Mouse (Mus musculus): ENCODE results near the gene Rnf144b.

Gene Rnf144b

GRCm38 (mm10) chr13:47180776-47181175 is 58.3 kb downstream of the Rnf144b start:
- DNase-seq (ENCODE audit: low spot score in 2 of 2), result no peak

DNA sequence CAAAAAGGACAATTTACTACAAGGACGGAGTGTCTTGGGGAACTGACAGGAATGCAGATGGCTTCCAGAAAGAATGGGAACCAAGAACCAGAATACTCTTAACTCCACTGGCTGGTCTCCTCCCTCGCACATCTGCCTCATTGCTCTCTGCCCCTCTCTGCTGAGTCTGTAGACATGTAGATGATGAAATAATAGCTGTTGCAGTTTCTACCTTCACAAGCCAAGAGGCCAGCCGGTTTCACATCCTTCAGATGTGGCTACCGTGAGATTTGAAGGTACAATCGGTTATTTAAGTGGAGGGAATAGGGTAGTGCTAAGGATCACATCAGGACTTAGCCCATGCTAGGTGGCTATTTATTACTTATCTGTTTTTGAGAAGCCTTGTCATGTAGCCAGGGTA is 59.9 kb downstream of the Rnf144b start:
- no peak for DNase-seq (ENCODE audit: low spot score in 2 of 2)

- no peak for DNase-seq (ENCODE audit: low spot score in 2 of 2)
Measured at GRCm38 (mm10) chr13:47183033-47183730, 60.7 kb downstream of the Rnf144b start.

- peak; percentile 51 to 65 for DNase-seq (ENCODE audit: low spot score in 2 of 2)
Measured at GRCm38 (mm10) chr13:47183771-47184170, 61.3 kb downstream of the Rnf144b start.

DNA sequence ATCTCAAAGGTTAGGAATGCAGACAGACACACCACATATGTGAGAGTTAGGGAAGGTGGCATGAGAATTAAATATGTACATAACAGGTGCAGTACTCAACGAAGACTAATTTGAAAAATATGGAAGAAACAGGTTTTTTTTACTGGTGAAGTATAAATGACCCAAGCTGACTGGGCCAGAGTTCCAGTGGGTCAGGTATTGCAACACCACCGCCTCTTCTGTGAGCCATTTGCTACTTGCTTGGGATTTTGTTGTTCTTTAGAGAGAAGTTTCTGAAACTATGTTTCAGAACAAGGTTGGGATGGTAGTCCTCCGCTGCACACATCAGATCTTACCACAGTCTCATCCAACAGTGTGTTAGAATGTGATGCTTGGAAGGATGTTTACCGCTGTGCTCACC is 65.4 kb downstream of the Rnf144b start:
- no peak for DNase-seq (ENCODE audit: low spot score in 2 of 2)

GRCm38 (mm10) chr13:47189971-47190370 is 67.5 kb downstream of the Rnf144b start:
- peak; percentile 48 to 50 for DNase-seq (ENCODE audit: low spot score in 2 of 2)

- DNase-seq (ENCODE audit: low spot score in 2 of 2), result no peak
Measured at GRCm38 (mm10) chr13:47192200-47192599, 69.7 kb downstream of the Rnf144b start.

DNA sequence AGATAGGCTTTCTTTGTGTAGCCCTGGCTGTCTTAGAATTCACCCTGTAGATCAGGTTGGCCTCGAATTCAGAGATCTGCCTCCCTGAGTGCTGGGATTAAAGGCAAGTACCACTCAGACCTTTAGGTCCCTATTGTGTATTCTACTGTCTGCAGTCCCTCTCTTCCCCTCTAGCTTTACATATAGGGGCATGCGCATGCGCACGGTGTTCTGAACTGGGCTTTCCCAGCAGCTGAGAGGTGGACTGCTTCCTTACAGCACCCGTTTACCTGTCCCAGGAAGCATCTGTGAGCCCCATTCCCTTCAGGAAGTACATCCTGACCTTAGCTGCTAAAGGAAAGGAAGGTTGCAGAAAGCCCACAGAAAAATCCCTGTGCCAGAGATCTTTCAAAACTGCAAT is 70.3 kb downstream of the Rnf144b start:
- DNase-seq (ENCODE audit: low spot score in 2 of 2), result no peak

DNA sequence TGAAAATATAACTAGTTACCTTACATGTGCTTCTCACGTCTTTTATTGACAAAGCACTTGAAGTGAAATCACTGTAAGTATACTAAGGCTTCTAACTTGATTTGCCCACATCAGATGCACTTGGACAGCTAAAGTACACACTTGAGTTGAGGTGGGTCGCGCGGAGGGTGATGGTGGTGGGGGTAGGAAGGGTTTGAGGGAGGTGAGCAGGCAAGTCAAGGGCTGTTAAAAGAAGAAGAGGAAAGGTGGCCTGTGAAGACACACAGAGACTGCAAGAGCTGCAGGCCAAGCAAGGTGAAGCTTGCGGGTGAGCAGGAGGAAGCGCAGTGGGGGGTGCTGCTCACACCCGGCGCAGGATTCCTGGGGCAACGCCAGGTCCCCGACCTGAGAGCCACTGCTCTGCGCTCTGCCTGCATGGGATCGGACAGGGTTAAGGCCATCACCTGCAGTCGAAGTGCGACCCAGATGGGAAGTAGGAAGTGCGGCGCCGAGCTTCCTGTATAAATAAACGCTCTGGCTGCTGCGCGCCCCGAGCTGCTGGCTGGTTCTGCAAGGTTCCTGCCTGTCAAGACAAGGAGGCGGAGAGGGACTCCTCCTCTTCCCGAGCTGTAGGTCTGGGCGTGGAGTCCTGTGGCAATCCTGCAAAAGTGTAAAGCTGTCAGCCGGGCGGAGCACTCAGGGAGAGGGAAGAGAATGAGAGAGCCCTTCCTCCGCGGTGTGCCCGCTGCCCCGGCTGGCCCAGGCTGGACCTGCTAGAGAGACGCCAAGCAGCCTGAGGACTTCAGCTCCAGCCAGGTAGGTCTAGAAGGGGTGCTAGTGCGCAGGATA is 71.1 kb downstream of the Rnf144b start:
- peak; percentile 72 to 79 for DNase-seq (ENCODE audit: low spot score in 2 of 2)

DNA sequence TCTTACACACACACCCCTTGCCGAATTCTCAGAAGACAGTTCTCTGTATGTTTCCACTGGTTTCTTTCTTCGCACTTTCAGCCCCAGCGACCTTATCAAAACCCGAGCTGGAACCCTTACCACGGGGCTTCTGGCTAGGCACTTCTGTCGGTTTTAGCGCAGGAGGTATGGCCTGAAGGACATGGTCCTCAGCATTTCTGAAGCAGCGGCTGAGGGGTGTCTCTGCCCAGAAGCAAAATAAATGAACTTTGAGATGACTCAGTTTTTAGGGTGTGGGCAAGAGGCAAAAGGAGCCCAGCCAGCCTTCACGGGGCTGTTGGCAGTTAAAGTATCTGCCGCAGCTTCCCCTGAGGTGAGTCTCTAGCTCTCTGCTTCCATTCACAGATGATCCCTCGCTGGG is 72.2 kb downstream of the Rnf144b start:
- DNase-seq (ENCODE audit: low spot score in 2 of 2), result no peak

- no peak for DNase-seq (ENCODE audit: low spot score in 2 of 2)
Measured at GRCm38 (mm10) chr13:47195491-47195890, 73.0 kb downstream of the Rnf144b start.

GRCm38 (mm10) chr13:47200011-47200670 is 77.7 kb downstream of the Rnf144b start:
- no peak for DNase-seq (ENCODE audit: low spot score in 2 of 2)

GRCm38 (mm10) chr13:47201962-47202624 is 79.6 kb downstream of the Rnf144b start:
- no peak for DNase-seq (ENCODE audit: low spot score in 2 of 2)

- DNase-seq (ENCODE audit: low spot score in 2 of 2), result no peak
Measured at GRCm38 (mm10) chr13:47210496-47210895, 88.0 kb downstream of the Rnf144b start.

DNA sequence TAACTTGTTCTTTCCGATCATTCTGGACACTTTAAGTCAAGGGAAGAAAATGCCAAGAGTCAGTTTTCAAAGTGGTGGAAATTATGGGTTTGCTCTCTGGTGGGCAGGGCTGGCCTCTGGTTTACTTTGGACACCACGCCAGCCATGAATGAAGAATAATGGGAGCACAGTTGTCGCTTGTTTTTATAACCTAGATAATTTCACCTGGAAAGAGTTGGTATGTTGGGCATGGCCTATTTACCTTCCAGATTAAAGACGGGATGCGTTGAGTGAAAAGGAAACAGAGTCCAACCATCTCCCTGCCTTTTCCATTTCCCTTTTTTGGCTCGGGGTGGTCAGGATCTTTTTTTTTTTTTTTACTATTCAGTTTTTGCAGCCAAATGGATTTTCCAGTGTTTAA is 88.5 kb downstream of the Rnf144b start:
- no peak for DNase-seq (ENCODE audit: low spot score in 2 of 2)

DNA sequence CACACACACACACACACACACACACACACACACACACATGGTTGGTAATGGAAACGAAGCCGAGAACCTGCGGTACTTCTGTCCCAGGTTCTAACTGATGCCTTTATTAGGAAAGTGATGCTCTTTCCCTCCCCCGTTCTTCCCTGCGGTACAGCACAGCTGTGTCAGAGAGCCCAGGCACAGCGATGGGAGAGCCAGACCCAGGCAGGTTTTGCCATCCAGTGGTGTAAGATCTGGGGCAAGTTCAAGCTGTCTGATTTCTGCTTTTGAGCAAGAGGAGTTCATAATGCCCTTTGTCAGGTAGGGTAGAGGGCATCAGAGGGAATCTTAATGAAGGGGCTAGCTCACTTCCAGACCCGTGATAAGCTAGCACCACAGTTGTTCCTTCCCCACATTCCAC is 89.1 kb downstream of the Rnf144b start:
- no peak for DNase-seq (ENCODE audit: low spot score in 2 of 2)

DNA sequence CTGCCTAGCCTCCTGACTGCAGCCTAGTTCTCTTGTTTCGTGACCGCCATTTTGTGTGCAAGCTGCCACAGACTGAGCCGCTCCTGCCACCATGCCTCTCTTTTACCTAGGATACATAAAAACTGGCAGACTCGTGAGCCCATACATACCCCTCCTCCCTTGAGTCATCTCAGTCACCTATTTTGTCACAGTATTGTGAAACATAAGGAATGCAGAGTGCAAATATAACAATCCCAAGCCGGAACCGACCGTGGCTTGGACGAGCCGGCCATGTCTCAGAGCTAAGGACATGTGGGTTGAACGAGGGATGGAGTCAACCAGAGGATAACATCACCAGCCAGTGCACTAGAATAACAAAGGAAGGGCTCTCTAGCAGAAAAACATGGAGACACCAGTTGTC is 91.4 kb downstream of the Rnf144b start:
- no peak for DNase-seq (ENCODE audit: low spot score in 2 of 2)

- DNase-seq (ENCODE audit: low spot score in 2 of 2), result no peak
Measured at GRCm38 (mm10) chr13:47214895-47215294, 92.4 kb downstream of the Rnf144b start.

DNA sequence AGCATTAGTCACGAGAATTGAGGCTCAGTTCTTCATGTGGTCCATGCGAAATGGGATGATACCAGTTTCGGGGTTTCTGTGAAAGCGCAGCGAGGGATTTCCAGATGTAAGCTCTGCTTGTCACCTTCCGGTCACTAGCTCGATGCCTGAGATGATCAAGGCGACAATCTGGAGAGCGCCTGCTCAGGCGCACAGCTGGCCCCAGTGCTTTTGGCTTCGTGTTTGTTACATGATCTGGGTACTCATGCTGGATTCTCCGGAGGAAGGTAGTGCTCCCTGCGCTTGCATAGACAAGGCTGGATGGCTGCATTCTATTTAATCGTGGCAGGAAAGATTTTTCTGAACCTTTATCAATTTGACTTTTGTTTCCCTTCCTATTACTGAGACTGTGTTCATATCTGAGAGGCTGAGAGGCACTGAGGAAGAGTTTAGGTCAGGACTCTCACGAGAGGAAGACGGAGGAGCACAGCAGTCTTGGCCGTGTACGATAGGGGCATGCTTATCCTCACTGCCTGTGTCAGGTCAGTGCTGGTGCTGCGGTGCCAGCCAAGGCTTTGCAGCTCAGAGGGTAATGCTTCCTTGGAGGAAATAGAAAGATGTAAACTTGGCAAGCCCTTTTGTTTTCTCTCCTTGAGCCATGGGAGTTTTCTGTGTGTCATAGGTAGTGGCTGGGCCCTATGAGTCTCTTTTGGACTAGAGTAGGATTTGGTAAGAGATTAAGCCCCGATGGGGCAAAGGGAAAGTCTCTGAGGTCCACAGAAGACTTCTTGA is 93.5 kb downstream of the Rnf144b start:
- no peak for DNase-seq (ENCODE audit: low spot score in 2 of 2)

GRCm38 (mm10) chr13:47217107-47217571 is 94.7 kb downstream of the Rnf144b start:
- no peak for DNase-seq (ENCODE audit: low spot score in 2 of 2)

- no peak for DNase-seq (ENCODE audit: low spot score in 2 of 2)
Measured at GRCm38 (mm10) chr13:47218351-47218750, 95.9 kb downstream of the Rnf144b start.
